Mouse (Mus musculus) kidney, adult 8-10 months (tissue): ENCODE measurements around the gene Inpp4b.
A peak's percentile ranks its signal among the peaks of the same experiment; 100 is the strongest.
"Not testable (repeated sequence)": the region's sequence is repeated elsewhere in the genome, so short reads cannot be mapped to it uniquely, and the experiment has no call there.

Experiments used
- DNase-seq, 2 experiments: peaks; one replicate each; pipeline ENCODE4 v3.0.0; 2022

Gene Inpp4b

DNA sequence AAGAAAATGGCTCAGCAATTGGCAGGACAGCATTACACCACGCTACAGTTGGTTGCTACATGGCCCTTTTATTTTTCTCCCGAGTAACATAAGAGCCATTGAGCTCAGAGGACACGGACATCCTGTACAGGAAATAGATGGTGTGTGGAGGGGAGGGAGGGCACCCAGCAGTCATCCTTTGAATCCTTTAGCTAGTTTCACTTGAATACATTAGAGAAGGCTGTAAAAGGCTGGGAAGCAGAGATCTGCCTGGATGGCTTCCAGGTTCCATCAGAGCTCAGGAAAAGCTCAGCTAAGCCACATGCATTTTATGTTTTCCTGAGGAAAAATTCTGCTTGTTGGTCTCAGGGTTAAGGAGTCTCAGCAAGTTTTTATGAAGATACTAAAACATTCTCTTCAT, 685.0 kb downstream of the Inpp4b start:
- peak; percentile 42 to 48 for DNase-seq

DNA sequence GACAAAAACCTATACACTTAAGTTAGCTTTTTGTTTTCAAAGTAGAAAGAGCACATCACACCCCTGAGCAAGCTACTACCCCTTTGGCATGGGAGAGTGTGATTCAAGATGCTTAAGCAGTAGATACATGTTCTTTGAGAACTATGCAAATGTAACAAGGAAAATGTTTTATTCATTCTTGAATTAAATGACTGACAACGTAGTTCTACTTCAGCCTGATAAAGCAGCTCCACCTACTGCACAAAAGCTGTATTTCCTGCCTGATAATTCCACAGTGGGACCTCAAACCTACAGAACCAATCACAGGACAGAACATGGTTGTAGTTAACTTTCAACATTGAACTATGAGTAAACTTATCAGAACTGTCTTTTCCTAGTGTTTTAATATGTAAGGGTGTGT, 686.5 kb downstream of the Inpp4b start:
- peak; percentile 14 to 40 for DNase-seq

DNA sequence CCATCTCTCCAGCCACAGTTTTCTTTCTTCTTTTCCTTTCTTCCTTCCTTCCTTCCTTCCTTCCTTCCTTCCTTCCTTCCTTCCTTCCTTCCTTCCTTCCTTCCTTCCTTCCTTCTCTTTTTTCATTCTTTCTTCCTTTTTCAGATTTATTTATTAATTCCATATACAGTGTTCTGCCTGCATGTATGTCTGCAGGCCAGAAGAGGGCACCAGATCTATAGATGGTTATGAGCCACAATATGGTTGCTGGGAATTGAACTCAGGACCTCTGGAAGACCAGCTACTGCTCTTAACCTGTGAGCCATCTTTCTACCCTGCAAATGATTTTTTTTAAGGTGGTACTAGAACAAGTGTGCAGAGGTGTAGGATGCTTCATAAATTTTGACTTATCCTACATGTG, 689.7 kb downstream of the Inpp4b start:
- DNase-seq, result not testable (repeated sequence)

DNA sequence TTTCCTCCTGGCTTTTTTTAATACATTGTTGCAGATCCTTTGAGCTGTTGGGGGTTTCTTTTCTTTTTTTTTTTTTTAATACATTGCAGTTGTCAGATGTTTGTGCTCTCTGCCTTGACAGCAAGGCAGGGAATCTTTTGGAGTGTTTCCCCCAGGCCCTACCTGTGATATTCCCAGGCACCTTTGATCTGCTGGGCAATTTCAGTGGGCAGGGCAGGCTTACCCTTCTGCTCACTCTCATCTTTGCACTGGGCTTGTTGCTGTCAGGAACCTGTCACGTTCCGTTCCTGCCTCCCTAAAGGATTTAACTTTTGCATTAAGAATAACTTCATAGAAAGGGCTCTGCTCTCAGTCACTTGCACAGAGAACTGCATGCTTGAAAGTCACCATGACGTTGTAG, 711.7 kb downstream of the Inpp4b start:
- no peak for DNase-seq

DNA sequence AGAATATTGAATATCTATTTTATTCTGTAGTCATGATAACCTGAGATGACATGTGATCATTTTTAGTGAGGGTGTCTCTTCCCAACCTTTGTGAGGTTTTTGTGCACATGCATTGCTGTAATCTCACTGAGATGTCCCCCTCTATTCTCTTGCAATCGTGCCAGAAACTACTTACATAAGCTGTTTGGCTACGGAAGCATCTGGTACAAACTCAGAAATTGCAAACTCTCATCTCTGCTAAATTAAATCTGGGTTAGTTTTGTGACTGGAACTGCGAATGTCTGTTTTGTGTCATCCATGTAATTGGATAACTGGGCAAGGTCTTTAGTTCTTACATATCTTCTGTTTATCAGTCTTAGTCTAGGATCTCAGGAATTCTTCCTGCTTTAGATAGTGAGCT, 725.3 kb downstream of the Inpp4b start:
- no peak for DNase-seq

DNA sequence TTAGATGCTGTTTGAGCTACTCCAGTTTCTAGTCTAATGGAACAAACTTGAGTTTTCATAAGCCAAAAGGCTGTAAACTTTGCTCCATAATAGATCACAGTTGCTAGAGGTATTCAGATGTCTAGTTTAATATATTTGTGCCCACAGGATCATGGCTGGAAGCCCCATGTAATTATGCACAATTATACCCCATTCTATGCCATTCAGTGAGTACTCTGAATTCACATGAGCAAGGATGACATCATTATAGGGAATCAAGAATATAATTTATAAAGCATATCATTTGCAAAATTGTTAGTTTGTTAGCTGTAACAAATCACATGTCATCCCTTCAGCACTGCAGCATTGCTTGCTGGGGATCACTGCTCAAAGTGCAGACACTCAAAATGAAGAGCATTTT, 736.9 kb downstream of the Inpp4b start:
- no peak for DNase-seq

DNA sequence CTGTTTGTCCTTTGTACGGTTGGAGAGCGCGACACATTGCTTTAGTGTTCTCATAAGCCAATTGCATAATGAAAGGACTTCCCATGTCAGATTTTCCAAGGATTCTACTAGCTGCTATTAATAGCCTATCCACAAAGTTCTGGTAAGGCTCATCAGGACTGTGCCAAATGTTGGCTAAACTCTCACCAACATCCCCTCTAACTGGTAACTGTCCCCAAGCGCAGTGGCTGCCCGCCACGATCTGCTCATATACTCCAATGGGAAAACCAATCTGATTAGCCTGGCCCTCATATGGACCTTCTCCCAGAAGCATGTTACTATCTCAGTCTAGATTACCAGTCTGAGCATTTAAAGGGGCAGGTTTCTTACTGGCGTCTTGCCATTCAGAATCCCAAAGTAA, 744.3 kb downstream of the Inpp4b start:
- not testable (repeated sequence) for DNase-seq

DNA sequence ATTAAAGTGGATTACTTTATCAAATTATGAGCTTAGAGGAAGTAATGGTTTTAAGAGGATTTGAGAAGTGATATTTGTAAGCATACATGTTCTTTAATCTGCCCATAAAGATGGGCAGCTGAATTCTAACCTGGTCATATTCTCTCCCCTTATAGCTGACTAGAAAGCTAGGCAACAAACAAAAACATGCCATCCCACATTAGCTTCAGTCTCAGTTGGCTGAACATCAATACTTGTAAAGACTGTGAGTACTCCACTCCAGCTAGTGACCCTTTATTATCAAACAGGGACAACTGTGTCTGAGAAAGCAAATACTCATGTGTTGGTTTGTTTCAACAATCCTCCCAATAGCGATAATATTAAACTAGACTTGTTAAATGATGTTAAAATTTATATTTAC, 748.5 kb downstream of the Inpp4b start:
- DNase-seq, result no peak

DNA sequence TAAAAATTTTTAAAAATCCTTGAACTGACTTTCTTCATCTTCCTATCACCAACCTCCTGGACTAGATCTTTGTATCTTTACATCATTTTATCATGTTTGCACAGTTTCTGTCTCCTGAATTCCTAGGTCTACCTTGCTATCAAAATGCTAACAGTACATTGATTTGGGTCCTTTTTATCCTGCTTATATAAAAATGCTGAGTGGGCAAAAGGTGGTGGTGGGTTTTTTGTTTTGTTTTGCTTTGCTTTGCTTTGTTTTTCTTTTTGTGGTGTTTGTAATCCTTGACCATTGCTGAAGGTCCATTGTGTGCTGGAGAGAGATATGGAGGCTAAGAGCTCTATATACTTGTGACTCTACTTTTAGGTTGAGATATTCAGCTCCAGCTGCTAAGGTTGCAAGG, 750.9 kb downstream of the Inpp4b start:
- no peak for DNase-seq

DNA sequence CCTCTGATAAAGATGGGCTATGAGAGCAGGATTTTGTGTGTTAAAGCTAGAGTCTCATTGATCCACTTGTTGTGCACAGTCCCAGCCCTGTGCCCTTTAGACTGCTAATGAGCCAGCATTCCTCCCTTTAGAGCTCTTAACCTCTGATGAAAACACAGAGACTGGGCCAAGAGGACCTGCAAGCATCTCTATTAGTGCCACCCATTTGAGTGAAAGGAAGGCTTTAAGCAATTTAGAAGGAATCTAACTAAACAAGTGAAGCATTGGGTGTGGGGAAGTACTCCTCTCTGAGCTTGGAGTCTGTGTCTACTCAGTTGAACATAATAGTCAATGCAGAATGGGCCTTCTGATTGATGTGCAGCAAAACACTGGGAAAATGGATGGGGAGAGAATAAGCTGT, 762.2 kb downstream of the Inpp4b start:
- no peak for DNase-seq

DNA sequence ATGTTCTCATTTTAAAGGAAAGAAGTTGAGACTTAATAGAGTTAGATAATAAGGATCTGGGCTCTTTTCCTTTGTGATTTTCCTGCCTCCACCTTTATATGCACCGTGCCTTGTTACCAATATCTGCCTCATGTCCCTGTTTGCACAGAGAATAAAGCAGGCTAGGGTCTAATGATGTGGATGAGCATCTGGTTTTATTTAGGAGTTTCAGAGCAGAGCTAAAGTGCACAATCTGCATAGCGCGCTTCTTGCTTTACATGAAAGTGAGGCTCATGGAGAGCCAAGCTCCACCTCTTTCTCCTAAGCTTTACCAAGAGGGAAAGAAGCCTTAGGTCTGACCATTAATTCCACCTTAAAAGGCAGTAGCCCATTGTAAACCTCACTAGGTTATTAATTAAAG, 763.8 kb downstream of the Inpp4b start:
- DNase-seq, result no peak

DNA sequence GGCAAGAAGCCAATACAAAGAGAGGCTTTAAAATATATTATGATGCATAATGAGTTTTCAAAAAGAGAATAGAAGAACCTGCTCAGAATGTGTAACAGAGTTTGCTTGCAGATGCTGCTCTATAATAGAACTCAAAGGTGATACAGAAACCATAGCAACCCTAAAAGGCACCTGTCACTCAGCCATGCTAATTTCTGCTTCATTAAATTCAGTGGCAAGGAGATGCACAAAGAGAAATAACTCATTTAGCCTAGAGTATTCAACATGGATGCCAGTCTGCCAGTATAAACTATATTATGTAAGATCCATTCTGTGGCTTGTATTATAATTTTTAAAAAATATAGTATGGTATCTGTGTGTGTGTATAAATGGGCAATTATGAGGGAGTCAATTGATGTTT, 807.9 kb downstream of the Inpp4b start:
- DNase-seq, result no peak

DNA sequence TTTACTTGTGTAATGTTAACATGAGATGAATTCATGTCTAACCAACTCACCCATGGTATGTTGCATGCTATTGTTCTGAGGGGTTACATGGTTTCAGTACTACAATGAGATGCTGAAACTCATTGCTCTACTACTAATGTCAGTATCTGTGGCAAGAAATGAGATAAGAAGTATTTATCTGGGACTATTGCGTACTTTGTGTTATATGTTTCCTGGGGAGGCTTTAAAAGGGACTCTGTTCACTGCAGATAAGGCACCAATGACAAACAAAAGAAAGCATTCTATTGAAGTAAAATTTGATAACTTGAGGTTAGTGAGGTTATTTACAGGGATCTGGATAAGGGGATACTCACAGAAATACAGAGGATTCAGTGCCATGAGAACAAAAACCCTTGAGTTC, 815.6 kb downstream of the Inpp4b start:
- no peak for DNase-seq
